Mouse (Mus musculus) ES-E14 (cell line): ENCODE results near the gene Hist1h3b.

Experiments used
- CHD2 ChIP-seq: IDR thresholded peaks from 2 replicates; pipeline ENCODE4 v1.6.1; 2014; ENCODE audit warnings: mild to moderate bottlenecking, low read depth, low read length, inconsistent platforms
- HCFC1 ChIP-seq: IDR thresholded peaks from 2 replicates; pipeline ENCODE4 v1.6.1; 2012; ENCODE audit warnings: low read length, inconsistent platforms, borderline replicate concordance; ENCODE audit not compliant: insufficient read depth
- MAFK ChIP-seq: IDR thresholded peaks from 2 replicates; pipeline ENCODE4 v1.6.1; 2014; ENCODE audit warnings: mild to moderate bottlenecking, low read depth, low read length, inconsistent platforms; ENCODE audit not compliant: insufficient read depth
- ZC3H11A ChIP-seq: IDR thresholded peaks from 2 replicates; pipeline ENCODE4 v1.6.1; 2012; ENCODE audit warnings: low read depth, mild to moderate bottlenecking, inconsistent platforms, low read length, borderline replicate concordance
- ZNF384 ChIP-seq: IDR thresholded peaks from 2 replicates; pipeline ENCODE4 v1.6.1; 2012; ENCODE audit warnings: low read depth, low read length, inconsistent platforms

DNA sequence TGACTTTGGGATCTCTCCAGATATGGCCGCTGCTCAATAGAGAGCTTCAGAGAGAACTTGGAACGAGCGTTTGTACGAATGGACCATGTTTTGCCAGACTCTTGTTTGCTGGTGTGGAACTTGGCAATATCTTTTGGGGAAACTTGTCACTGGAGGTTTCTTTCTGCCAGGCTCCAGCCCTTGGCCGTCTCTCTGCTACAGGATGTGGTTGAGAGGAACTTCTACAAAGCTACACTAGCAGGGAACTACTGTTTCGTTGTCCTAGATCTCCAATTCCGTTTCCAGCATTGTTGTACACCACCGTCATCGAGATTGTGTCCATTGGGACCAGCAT, 22.9 kb upstream of the Hist1h3b start:
- TF ChIP-seq MAFK = no peak
- TF ChIP-seq ZC3H11A = no peak
- TF ChIP-seq HCFC1 = no peak
- TF ChIP-seq ZNF384 = no peak
- TF ChIP-seq CHD2 = no peak
